Mouse (Mus musculus) kidney, postnatal 36 days (tissue): ENCODE measurements around the gene Zbtb20.
A peak's percentile ranks its signal among the peaks of the same experiment; 100 is the strongest.

Experiments
- DNase-seq, 2 experiments: peaks; one replicate each; pipeline ENCODE4 v3.0.0; 2021 to 2022; ENCODE audit warnings: mixed read lengths in 2 of 2

The Zbtb20 gene

DNA sequence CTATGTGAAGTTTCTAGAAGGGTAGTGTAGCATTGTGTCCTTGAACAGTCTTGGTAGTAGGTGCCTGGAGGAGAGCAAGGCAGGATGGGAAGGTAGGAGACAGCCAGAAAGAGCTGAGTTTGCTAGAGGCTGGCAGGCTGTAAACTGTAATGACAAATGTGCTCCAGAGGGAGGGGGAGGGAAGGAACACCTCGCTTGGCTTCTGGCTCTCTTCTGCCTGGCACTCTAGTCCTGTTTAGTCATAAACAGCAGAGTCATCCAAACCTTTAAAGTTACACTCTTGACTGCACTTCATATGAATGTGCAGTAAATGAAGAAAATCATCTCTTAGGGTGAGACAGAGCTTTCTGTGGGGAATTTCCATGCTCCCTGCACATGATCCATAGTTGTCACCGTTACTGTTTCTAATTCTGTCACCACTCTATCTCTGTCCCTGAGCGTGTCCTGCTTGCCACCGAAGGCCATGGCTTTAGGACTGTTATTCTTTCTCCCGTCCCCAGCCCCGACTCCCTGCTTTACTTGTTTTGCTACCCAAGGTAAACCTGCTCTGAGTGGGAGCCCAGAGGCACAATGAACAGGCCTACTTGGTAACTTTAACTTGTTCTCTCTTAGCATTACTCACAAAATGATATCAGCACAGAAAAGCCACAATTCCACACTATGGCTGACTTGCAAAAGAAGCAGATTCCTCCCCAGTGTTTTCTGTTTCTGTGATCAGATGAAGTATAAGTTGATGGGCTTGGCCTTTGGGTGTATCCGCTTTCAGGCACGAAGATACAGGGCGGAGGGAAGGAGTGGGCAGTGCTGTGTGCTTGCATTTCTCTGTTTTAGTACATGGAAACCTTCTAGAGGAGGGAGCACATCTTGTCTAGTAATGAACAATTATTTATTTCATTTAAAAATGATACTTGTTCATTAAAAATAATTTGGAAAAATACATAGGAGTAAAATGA is 427.8 kb downstream of the Zbtb20 start:
- peak; percentile 76 to 92 for DNase-seq

DNA sequence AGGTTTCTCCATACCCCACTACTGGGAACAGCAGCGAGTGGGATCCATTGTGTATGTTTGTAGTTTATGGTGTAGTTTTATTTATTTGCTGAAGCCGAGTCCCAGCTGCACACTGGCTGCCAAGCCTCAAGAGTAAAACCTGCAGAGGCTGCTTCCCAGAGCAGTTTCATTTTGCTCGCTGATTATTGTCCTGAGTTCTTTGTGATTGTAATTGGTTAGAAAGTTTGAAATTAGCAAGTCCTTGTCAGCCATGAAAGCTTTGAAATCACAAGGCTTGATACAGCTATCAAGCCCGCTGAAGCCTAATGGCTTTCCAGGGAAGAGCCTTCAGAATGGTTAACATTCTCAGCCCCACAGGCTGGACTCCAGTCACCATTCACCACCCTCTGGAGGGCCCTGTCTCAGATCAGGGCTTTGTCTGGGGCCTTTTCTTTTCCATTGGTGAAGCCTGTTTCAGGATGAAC is 434.3 kb downstream of the Zbtb20 start:
- no peak for DNase-seq

DNA sequence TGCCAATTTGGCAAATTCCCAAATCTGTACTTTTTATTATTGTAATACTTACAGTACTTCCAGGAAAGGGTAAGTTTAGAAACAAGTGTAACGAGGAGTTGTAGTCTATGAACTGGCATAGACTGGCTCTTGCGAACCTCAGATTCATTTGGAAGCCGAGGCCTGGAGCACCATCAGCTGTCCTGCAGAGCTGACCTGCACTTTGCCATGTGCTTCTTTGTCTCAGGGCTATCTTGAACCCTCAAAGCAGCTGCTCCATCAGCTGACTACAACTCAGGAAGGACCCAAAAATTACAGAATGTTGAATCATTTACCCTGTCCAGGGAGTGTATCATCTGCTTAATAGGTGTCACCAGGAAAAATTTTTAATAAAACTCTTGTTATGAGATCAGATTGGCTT is 448.3 kb downstream of the Zbtb20 start:
- no peak for DNase-seq

DNA sequence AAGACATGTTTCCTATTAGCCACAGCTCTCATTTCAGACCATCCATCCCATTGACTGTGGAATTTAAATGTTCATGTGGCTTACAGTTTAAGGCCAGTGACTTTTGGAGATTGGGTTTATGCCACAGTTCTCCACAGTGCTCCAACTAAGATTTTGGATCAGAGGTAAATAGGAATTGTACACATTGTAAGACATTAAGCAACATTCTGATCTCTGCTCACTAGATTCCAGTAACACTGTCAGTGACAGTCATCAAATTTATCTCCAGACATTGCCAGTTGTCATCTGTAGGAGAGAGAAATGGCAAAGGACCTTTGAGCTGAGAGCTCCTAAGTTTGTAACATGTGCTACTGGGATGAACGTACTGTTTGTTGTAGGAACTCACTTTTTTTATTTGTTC is 452.5 kb downstream of the Zbtb20 start:
- DNase-seq: no peak

DNA sequence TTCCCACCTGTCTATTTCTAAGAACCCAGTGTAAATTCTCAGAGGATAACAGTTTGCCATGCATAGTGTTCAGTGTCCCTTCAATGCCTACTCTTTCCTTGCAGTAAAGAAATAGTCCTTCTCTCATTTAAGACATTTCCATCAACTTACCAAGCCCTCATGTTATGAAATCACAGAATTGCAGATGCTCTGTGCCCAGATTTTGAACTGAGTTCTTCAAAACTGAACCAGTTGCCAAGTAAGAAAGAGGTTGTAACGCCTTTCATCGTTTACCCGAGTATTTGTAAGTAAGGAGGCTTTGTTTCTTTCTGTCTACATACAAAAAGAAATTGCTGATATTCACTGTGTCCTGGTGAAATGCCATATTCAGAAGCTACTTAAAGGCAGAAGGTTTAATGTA is 454.5 kb downstream of the Zbtb20 start:
- no peak for DNase-seq

DNA sequence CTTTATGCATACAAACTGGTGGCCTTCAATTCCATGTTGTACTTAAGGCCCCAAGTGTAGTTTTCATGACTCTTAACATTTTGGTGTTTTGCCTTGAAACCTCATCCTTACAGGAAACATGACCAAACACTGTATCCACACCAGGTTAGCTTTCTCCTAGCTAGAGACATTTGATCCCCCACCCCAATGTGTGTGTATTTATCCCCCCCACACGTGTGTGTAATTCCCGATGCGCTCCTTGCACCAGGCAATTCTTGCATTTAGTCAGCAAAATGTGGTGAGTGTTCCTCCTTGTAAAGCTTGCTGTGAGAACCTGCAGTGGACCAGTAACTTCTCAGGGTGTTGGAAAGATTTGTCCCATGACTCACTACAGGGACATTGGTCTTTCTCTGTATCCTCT is 455.8 kb downstream of the Zbtb20 start:
- no peak for DNase-seq

DNA sequence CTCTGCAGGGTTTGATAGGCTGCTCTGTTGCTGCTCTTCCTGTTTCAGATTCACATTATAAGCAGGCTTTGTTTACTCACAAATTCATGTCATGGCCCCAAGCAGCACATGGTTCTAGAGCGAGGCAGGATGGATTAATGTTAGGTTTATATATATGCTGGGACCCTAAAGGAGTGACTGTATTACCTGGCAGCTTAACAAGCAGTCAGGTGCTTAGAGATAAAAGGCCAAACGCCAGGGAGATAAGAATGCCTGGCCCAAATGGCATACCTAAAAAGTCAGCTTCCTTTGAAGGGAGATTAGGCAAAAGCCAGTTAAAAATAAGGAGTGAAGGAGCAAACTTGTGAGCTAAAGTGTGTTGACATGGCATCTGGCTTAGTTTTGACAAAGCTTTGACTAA is 457.1 kb downstream of the Zbtb20 start:
- no peak for DNase-seq

DNA sequence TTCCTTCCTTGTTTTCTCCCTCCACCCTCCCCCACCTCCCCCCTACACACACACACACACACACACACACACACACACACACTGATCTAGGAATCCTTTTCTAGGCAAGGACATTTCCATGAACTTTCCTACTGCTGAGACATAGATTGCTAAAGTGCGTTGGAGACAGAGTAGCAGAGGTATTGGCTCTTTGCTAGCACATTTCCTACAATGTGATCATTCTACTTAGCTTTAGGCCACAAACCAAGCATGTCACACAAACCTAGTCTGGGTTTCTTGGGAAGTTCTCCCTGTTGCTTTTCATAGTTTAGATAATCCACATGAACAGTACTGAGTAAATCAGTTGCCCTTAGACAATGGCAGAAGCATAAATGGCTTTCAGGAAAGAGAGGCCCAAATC is 457.6 kb downstream of the Zbtb20 start:
- no peak for DNase-seq

DNA sequence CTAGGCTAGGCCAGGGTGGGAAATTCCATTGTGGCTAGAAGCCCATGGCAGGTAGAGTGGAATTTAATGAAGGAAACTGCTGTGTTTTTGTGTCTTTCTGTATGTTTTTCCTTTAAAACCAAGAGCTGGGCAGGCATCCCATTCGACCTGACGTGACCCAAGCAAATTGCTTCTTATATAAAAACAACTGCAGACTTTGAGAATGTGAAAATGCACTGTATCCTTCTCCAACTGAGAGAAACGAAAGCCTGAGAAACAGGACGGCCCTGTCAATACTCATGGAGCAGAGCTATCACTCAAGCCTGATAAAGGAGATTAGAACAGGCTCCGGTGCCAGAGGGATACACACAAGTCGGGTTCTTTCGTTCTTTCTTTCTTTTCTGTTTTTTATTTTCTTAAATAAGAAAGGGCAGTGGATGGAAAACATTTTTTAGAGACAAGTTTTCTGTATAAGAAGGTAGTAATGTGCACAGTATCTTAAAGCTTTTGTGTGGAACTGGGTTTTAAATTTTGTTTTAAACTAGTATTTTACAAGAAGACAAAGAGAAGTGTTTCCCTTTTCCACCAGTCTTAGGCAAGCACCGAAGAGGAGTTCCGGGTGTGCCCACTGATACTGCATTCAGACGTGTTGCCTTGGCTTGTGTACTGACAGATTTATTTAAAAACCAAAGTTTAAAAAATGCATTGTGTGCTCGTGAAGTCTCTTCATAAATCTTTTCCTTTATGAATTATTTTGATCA is 458.9 kb downstream of the Zbtb20 start:
- peak; percentile 30 to 55 for DNase-seq

DNA sequence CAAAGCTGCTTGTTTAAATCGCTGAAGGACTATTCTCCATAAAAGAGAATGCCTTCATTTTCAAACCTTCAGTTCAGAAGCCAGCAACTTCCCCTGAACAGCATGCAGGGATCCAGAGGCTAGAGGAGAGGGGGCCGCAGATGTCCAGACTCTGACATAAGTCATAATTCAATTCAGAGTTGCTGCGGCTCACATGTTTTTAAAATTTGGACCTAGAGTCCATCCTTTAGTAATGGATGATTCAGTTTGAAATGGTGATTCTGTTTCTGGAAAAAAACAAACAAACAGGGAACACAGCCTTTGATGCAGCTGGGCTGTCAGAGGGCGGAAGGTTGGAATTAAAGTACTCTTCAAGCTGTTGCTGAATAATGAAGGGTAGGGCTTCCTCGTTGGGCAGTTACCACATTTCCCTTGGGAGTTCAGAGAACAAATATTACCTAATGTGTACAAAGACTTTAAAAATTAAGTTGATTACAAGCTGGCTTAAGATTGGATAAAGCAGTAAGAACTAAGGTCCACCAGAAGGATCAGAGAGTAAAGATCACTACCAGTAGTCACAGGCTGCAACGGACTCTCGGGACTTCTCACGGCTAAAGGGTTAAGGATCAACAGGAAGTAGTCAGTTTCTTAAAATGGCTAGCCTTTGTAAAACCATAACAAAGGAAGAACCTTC is 459.6 kb downstream of the Zbtb20 start:
- DNase-seq: peak; percentile 60 to 84

DNA sequence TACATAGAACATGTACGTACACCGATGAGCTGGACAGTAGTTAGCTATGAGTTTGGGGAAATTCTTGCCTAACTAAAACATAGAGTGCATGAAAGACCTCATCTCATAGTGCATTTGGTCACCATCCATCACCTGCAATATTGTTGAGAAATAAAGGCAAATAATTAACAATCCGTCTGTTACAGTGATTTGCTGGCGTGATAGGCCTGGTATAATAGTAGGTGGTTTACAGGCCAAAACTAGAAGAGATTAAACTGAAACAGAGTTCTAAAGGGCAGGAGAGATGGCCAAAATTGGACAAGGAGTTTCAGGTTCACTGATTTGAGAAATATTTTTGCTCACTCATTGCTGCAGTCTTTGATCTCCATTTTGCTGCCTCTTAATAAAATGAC is 460.1 kb downstream of the Zbtb20 start:
- DNase-seq: peak; percentile 16 to 66

DNA sequence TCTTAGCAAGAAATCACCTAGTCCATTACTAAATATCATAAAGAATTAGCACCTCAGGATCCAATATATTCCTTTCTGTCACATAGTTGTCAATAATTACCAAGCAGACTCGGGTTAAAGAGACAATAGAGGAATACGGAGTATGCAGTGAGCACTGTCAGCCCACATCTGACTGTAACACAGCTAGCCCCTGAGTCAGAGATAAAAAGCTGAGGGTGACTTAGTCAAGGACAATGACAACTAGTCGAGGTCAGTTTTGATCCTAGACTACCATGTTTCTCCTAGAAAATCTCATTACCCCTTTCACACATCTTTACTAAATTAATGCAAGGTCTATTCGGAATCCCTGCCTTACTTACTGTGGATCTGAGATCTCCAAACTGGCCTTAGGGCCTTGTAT is 465.0 kb downstream of the Zbtb20 start:
- DNase-seq: no peak

DNA sequence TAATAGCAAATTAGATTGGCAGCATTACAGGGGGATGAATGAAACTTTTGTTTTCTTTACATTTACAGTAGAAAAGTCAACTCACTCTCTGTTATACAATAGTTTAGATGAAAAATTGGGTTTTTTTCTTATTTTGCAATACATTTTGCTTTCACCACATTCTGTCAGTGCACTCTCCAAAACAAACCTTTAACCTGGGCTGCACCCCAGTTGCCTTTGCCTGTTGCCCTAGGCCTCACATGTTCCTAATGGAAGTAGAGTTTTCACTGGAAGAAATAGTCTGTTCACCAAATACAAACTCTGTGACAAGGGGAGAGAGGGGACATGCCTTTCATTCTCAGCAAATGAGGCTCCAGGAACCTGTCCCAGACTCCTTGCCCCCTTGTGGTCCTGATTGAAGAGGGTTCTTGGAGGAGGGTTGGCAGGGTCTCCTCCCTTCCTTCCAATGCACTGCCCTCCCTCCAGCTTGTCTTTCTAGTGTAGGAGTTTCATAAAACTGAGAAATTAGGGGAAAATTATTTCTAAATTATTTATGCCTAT is 466.3 kb downstream of the Zbtb20 start:
- no peak for DNase-seq

DNA sequence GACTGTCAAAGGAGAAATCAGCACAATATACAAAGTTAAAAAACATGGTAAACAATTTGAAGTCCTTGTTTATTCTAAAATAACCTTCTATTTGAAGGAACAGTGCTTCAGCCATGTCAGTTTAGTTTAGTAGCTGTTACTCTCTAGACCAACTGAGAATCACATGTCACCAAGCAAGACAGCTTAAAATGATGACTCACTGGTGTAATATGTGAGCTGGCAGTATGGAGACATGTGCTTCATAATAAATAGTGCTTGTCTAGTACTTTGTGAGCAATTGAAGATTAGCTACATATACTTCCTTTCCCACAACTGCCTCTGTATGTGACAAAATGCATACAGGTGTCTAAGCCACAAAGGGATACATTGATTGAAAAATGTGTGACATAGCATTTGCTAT is 470.4 kb downstream of the Zbtb20 start:
- no peak for DNase-seq

DNA sequence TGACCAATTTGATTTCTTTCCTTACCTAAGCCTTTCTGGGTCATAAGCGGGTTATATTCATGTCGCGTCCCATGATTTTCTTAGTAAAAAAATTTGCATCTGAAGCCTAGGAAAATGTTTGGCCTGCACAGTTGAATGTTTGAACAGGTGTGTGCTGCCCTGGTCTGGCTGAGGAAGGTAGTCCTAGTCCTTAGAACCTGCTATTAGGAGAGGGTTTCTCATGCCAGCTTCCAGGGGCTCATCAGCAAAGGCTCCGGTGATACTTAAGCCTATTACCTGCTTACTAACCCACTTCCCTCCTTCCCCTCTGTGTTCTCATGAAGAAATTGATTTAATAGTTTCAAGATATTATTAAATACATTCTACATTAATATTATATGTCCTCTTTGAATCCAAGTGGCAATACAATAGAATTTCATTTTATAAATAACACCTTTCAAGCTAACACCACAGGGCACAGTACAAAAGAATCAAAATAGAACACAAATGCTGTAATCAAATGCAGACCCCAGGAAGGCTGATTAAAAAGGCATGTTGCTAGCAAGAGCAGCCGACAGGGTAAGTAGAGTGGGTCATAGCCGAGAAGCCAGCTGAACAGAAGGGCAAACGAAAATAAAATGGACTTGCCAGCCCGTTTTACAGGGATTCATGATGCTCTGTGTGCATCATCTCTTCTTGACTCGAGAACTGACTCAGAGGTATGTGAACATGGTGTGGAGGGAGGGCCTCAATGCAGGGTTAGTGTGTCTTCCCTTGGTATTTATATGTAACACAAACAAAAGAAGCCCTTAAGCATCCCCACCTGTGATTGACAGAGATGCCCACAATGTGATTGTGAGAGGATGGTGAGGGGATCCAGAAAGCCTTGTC is 480.3 kb downstream of the Zbtb20 start:
- DNase-seq: no peak

DNA sequence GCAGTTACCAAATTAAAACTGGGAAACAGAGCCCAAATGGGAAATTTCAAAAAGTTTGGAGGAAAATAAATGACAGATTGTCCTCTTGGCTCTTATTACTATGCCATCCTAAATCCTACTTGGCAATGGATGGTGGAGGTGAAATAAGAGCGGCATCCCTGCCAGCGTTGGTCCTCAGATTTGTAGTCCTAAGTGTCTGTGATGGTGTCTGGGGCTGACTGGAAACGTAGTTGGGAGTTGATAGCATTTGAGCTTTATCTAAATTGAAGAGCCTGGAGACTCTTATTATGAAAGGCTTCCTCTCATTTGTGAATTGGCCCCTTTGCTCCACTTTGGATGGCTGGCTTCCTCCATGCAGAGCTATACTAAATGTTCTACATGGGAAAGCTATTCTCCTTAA is 483.9 kb downstream of the Zbtb20 start:
- no peak for DNase-seq

DNA sequence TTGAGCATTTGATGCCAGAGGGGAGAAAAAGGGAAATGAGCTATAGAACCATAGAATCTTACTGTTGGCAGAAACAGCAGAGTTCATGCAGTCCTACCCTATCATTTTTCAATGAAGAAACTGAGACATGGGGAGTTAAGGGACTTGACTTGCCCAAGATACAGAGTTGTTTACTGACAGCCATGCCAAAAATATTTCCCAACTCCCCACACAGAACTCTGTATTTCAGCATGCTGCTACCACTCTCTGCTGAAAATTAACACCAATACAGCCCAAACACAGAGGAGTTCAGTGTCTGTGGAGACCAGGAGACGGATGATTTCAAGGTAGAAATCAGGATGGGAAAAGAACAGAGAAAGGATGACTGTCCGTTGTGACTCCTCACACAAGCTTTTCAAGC is 484.4 kb downstream of the Zbtb20 start:
- no peak for DNase-seq

DNA sequence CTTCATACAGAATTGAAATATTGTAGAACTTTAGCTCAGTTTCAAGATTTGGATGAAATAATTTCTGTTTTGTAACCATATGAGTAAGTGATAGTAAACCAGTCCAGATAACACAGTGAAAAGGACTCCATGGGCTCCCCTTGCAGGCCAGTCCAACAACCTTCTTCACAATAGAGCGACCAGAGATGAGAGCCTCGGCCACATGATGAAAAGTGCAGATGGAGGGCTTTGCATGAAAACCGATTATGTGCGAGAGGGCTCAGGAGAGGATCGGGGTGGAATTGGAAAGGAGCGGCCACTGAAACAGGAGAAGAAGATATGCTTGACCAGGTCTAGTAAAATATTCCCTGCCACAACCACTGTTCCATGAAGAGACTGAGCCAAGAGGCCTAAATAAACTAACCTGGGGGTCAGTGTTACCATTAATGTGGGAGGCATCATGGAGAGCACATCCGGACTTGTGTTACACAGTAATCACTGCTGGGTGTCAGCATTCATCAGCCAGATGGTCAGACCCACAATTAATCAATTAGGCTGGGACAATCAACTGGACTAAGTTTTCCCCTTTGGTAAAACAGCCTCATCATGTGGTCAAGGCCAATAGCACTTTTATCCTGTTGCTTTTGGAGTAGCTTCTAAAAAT is 485.3 kb downstream of the Zbtb20 start:
- DNase-seq: peak; percentile 49 to 71

DNA sequence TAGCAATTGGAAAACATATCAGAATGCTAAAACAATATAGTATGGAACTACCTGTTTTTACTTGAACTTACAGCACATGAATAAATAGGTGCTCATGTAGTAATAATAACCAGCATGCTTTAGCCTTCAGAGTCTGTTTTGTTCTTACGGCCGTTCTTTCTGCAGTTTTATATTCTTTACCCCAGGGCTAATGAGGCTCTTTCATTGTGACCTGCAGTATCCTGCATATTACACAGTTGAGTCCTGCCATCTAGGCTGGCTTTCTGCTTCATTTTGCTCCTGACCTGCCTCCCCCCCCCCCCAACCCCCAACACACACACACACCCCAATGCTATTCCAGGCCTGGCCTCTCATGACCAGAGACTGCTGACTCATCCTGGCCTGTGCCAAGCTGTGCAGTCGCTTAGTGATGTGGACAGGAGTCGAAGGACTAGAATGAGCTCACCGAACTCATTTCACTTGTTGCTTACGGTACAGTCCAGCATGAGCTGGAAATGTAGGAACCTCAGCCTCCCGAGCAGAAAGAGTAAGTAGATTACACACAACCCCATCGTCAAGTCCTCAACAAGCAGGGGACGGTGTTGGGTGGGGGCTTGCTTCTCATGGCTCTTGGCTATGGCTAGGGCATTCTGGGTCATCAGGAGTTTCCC is 487.1 kb downstream of the Zbtb20 start:
- DNase-seq: peak; percentile 88 to 92

DNA sequence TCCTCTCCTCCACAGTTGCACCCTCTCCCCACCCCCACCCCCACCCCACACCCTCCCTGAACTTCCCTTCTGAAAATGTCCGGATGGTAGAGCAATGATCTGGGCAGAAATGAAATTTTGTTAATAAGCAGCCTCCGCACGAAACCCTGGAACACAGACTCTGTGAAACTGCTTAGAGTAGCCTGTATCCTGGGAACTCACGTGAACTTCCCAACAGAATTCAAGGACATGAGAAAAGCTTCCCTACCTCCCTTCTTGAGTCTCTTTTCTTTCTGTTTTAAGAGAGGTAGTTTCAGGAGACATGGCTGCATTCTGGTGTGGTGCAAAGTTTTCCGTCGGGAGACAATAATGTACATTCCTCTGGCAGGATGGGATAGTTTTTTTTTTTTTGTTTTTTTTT is 487.6 kb downstream of the Zbtb20 start:
- DNase-seq: peak; percentile 29 to 34
